Mouse (Mus musculus): ENCODE data around the gene G6pc.
"Not testable (repeated sequence)": the region's sequence is repeated elsewhere in the genome, so short reads cannot be mapped to it uniquely, and the experiment has no call there.

Gene G6pc

DNA sequence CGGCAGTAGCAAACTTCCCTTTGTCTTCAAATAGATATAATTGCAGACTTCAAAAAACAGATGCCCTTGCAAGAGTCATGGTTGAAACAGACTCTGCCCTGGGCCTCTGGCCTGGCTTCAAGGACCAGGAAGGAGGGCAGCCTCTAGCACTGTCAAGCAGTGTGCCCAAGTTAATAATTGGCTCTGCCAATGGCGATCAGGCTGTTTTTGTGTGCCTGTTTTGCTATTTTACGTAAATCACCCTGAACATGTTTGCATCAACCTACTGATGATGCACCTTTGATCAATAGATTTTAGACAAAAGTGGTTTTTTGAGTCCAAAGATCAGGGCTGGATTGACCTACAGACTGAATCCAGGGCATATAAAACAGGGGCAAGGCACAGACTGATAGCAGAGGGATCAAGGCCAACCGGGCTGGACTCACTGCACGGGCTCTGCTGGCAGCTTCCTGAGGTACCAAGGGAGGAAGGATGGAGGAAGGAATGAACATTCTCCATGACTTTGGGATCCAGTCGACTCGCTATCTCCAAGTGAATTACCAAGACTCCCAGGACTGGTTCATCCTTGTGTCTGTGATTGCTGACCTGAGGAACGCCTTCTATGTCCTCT is at the start of gene G6pc:
Gene G6pc (plus strand): TSS at position 236 of the 610 bp plus-strand sequence.
- DNase-seq (ENCODE audit: low spot score in 2 of 2) = no peak

DNA sequence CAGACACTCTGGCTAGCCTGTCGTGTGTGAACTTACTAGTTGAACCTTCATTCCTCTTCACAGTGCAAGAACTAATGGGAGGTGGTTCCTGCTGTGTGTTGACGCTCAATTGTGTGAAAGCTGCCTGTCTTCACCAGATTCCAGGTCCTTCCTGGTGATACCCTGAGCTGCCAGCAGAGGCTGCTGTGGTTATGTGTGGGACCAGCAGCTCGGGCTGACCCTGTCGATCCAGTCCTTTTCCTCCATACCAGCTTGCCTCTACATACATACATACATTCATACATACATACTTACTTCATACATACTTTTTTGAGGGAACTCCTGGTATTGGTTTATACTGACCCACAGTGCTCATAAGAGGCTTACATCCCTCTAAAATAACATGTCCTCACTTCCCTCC is 43.8 kb upstream of the G6pc start:
- DNase-seq (ENCODE audit: low spot score in 2 of 2) = peak; percentile 57 to 75

DNA sequence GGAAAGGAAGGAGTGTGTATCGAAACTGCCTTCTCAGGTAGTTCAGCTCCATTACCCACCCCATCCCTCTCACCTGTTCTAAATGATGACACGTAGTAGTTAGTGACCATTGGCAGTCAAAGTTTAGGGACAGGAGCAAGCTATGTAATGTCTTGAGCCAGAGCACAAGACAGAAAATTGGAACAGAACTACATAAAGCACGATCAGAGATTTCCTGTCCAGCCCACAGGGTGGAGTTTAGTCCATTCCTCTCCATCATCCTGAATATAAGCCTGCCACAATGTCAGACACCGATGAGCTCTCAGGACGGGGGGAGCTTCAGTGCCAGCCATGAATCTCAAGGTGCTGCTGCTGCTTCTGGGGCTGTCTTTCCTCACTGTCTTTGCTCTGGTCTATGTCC is 42.6 kb upstream of the G6pc start, which contains the start of gene Aoc2:
Gene Aoc2 (plus strand): TSS at position 301 of the 400 bp plus-strand sequence.
- DNase-seq (ENCODE audit: low spot score in 2 of 2) = no peak

DNA sequence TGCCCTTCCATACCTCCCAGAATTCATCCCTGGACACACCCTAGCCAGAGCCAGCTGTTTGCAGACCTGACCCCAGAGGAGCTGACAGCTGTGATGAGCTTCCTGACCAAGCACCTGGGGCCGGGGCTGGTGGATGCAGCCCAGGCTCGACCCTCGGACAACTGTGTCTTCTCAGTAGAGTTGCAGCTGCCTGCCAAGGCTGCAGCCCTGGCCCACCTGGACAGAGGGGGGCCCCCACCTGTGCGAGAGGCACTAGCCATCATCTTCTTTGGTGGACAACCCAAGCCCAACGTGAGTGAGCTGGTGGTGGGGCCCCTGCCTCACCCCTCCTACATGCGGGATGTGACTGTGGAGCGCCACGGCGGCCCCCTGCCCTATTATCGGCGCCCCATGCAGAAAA is 42.2 kb upstream of the G6pc start:
- DNase-seq (ENCODE audit: low spot score in 2 of 2) = not testable (repeated sequence)

DNA sequence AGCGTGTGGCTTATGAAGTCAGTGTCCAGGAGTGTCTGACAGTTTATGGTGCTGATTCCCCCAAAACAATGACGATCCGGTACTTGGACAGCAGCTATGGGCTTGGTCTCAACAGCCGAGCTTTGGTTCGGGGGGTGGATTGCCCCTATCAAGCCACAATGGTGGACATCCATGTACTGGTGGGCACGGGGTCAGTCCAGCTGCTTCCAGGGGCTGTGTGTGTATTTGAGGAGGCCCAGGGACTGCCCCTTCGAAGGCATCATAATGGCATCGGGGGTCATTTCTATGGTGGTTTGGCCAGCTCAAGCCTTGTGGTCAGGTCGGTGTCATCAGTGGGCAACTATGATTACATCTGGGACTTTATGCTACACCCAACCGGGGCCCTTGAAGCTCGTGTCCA is 41.2 kb upstream of the G6pc start:
- no peak for DNase-seq (ENCODE audit: low spot score in 2 of 2)

DNA sequence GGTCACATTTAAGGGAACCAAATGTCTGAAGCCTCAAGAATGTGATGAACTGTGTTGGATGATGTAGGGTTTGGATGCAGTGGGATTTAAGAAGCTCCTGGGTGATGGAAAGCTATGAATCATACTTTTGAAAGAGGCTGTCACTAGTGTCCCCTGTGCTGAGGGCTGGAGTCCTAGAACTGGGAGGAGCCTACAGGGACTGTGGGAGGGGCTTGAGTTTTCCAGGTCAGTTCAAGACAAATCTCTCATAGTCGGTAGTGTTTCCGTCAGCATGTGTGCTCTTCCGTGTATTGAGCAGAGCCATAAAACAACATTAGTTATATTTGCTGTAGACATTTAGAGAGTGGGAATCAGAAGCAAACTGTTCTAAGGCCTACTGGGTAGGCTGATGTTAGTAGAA is 40.0 kb upstream of the G6pc start:
- DNase-seq (ENCODE audit: low spot score in 2 of 2) = no peak

DNA sequence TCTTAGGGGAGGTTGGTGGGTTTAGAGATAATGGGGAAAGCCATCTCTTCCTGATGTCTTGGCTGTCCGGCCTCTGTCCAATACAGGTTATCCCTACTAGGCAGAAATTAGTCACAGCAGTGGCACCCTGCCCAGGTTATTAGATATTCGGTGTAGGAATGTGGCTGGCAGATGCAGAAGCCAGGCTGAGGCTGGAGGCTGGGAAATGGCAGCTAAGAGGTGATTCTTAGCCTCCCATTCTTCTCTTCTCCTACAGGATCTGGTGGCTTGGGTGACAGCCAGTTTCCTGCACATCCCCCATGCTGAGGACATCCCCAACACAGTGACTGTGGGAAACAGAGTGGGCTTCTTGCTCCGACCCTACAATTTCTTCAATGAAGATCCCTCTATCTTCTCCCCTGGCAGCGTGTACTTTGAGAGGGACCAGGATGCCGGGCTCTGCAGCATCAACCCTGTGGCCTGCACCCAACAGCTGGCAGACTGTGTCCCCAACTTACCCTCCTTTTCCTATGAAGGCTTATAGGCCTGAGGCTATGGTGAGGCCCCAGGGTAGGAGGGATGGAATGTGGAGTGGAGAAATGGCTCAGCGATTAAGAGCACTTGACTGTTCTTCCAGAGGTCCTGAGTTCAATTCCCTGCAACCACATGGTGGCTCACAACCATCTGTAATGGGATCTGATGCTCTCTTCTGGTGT is 38.3 kb upstream of the G6pc start:
- DNase-seq (ENCODE audit: low spot score in 2 of 2) = peak in 1 of 2 experiments; percentile 38

DNA sequence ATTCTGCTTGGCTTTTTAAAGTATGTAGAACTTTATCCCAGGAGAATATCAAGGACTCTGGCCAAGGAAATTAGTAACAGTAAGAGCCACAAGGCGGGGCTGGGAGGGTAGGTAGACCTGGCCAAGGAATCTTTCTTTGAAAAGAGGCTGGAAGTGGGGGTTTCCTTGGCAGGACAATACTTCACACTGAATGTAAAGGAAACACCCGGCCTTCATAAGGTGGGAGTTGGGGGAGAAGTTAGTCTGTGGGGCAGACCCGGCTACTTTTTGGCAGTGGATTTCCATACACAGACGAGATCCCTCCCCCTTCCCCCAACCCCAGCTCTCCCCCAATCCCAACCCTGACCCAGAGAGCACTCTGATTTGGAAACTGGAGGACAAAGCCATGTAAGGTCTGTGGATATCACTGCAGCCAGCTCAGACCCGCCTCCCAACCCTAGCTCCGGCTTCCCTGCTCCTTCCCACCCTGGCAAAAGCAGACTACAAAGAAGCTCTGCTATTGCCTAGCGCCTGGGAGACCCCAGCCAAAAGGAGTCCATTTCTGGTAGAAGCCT is 36.9 kb upstream of the G6pc start, which contains the start of gene Aoc3:
Gene Aoc3 (plus strand): TSS at position 235 of the 554 bp plus-strand sequence.
- DNase-seq (ENCODE audit: low spot score in 2 of 2) = peak in 1 of 2 experiments; percentile 41

DNA sequence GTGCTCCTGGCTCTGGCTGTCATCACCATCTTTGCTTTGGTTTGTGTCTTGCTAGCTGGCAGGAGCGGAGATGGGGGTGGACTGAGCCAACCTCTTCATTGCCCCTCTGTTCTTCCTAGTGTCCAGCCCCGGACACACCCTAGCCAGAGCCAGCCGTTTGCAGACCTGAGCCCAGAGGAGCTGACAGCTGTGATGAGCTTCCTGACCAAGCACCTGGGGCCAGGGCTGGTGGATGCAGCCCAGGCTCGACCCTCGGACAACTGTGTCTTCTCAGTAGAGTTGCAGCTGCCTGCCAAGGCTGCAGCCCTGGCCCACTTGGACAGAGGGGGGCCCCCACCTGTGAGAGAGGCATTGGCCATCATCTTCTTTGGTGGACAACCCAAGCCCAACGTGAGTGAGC is 36.4 kb upstream of the G6pc start:
- DNase-seq (ENCODE audit: low spot score in 2 of 2) = not testable (repeated sequence)

DNA sequence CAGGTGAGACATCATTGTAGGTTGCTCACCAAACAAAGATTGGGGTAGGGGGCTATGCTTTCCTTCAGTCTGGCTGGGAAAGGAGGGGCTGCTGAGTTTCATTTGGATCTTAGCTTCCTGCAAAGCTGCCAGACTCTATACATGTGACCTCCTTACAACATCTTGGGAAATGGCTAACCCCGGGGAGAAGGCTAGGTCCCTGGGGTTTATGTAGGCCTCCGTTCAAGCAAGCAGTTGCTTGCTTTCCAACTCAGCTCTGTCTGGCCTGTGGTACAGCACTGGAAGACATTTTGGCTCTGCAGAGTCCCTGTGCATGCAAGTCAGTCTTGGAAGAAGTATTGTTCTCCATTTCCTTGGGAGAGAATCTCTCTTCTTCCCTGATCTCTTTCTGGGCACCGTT is 34.8 kb upstream of the G6pc start:
- DNase-seq (ENCODE audit: low spot score in 2 of 2) = peak in 1 of 2 experiments; percentile 39

DNA sequence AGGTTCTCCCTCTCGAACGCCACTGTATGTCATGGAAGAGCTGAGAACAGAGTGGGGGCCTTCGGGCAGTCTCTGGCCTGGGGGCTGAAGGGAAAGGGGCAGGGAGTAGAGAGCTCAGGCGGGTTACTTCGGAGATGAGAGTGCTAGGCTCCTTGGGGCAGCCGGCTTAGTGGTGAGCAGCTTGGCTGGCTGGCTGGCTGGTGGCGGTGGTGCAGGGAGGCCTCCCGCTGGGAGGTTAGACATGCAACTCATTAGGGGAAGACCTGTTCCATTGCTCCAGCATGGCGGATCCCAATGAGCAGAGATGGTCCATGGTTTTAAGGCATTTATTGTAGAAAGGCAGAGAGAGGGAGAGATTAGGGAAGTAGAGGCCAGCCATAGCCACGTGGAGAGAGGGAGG is 33.3 kb upstream of the G6pc start:
- DNase-seq (ENCODE audit: low spot score in 2 of 2) = no peak

DNA sequence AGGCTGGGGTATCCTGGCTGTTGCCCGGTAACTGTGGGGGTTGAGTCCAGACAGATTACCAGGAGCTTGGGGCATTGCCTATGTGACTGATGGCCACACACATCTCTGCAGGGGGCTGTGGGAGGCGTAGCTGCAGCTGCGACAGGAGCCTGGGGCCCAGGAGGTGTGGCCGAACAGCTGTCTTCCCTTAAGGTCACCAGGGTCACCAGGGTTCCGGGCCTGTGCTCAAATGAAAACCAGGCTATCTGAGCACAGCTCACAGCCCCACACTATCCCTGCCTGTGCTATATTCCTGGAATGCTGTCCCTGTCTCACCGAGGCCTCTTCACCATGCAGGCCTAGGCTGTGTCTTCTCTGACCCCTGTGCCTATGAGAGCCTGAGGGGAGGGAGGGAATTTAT is 32.8 kb upstream of the G6pc start:
- no peak for DNase-seq (ENCODE audit: low spot score in 2 of 2)

DNA sequence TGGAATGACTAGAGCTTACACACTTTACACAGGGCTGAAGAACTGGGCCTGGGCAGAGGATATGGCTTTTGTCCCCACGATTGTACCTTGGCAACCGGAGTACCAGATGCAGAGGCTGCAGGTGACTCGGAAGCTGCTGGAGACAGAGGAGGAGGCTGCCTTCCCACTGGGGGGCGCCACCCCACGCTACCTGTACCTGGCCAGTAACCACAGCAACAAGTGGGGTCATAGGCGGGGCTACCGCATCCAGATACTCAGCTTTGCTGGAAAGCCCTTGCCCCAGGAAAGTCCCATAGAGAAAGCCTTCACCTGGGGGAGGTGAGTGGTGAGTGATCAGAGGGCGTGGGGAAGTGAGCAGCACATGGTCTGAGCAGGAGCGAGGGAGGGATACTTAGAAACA is 31.7 kb upstream of the G6pc start:
- no peak for DNase-seq (ENCODE audit: low spot score in 2 of 2)

DNA sequence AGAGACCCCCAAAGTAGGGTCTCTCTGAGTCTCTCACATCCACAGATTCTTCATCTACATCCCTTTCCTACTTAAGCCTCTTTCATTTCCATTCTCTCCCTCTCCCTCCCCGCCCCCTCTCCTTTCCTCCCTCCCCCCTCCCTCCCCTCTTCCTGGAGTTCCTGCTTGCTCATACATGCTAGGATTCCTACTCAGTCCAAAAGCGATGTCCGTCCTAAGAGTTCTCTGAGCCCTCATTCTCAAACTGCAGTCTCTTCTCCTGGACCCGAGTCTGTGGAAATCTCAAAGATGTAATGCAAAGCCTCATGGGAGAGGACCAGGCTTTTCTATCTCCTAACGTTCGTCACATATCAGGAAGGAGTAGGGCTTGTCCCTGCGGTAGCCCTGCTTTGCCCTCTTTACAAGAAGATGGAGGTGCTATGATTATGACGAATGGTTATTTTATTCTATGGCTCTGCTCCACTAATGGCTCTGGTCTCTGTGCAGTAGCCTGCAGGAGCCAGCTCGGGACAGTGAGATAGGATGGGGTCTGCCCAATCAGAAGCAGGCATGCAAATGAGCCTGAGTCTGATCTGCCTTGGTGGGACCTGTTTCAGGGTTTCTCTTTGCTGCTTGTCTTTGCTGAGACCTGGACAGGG is 29.1 kb upstream of the G6pc start:
- DNase-seq (ENCODE audit: low spot score in 2 of 2) = no peak

DNA sequence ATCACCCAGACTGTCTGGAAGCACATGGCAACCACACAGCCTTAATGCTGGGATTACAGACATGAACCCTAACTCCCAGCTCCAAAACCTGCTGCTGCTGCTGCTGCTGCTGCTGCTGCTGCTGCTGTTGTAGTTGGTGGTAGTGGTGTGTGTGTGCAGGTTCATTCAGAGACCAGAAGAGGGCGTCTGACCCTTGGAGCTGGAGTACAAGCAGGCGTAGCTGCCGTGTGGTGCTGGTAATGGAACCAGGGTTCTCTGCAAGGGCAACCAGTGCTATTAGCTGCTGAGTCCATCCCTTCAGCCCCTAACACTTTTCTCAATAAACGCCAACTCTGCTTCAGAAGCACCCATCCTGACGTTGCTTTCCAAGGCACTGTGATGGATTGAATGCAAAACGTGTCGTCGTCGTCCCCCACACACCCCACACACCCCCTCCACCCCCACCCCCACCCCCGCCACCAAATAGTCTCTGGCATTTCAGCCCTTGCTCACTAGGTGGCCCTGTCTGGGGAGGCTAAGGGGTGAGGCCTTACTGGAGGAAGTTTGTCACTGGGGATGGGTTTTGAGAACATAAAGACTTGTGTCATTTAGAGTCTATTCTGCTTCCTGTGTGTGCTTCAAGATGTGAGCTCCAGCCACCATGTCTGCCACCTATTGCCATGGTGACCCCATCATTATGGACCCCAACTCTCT is 20.1 kb upstream of the G6pc start:
- no peak for DNase-seq (ENCODE audit: low spot score in 2 of 2)

DNA sequence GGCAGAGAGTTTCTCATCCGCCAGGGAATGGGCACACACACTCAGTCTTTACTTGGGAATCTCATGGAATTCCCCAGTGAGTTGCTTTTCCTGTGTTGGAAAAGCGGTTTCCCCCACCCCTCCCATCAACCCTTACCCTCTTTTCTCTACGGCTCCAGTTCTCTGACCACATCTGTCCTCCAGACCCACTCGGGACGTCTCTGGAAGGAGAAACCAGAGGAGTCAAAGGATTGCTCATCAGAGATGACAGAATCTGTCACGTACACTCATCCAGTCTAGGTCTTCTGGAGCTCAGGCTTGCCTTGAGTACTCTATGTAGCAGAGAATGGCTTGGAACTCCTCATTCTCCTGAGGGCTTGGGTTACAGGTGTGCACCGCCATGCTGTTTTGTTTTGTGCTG is 18.6 kb upstream of the G6pc start:
- no peak for DNase-seq (ENCODE audit: low spot score in 2 of 2)

DNA sequence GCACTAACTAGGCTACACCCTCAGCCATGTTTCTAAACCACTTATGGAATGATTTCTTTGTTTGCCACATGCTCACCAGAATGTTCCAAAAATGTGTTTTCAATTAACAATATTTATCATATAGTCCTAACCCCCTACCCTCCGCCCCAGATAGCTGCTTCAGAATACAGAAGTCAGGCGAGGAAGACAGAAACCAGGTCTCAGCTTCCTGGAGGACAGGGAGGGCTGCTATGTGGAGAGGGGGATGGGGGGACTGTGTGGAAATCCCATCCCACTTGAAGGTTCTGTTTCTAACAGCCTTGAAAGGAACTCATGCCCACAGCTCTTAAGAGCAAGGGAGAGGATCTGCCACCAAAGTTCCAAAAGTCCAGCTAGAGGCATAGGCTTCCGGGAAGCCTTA is 18.1 kb upstream of the G6pc start:
- no peak for DNase-seq (ENCODE audit: low spot score in 2 of 2)

DNA sequence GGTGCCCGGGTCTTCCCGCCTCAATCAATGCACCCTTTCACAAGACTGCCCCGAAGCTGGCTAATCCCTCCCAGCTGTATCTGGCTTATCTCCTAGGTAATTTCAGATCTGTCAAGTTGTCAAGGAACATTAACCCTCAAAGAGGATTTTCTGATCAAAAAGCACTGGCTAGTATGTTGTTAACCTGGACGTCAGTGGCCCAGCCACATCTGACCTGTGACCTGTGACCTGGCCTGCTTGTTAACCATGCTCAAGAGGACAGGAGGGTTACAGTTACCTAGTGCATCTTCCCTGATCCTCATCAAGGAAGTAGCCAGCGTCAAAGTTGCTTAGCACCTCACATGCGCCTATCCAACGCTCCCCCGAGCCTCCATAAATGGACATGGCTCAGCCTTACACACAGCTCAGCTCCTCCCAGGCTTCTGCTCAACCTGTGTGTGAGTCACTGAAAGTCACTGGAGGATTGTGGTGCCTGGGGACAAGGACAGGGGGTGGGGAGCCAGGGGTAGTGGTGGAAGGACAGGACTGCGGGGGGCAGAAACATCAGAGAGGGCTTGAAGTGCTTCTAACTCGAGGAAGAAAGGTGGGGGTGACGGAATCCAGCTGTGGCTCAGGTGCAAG is 16.2 kb upstream of the G6pc start:
- DNase-seq (ENCODE audit: low spot score in 2 of 2) = no peak

DNA sequence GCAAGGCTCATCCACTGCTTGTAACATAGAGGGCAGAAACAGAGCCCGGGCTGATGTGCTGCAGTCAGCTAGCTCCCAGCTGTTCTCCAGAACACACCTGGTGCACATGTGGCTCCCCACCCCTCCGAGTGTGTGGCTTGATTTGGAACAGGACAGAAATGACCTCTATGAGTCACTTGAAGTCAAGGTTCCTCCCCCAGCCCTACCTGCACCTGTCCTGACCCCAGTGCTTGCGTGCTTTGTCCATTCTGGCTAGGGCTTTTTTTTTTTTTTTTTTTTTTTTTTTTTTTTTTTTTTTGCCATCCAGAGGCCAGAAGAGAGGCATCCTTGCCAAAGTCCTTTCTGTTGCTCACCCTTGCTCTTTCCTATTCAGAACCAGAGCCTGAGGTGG is 15.6 kb upstream of the G6pc start:
- DNase-seq (ENCODE audit: low spot score in 2 of 2) = no peak

DNA sequence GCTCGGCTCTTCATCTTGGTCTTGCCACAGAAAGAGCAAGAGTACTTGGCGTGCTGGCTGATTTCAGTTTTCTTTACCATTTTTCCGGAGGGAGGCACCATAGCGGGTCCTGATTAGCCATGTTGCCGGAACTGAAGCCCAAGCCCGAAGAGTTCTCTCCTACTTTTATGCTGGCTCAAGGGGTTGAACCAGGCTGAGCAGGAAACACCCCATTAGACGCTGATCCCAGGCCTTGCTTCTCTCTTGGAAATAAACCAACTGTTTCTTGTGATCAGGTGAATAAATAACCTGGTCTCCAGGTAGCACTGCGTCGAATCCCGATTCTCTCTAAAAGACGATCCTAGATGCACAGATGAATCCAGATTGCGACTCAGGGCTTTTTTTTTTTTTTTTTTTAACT is 13.9 kb upstream of the G6pc start:
- DNase-seq (ENCODE audit: low spot score in 2 of 2) = no peak

DNA sequence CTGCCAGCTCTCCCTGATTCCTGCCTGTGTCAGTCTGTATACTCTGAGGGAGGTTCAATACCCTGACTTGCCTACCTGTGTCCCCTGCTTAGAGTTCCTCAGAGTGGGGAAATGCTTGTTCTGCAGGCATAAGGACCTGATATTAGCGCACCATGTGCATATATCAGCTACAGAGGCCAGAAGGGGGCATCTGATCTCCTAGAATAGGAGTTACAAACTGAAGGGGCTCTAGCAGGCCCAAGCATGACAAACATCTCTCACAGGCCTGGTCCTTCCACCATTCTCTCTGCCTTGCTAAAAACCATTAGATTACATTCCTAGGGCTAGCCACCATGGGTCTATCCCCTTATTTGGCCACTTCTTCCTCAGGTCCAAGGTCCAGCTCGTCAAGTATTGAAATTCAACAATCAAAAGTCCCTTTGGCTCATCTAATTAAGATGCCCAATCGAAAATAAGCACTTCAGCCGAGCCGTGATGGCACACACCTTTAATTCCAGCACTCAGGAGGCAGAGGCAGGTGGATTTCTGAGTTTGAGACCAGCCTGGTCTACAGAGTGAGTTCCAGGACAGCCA is 12.8 kb upstream of the G6pc start:
- no peak for DNase-seq (ENCODE audit: low spot score in 2 of 2)

Data from urinary bladder, postnatal 36 days (tissue).